Mouse (Mus musculus) brain, adult 10 weeks (tissue): ENCODE results near the gene Vmn1r2. TPM values are rescaled to one million over a fixed set of nuclear protein-coding genes. Genes with fewer than 3 reads are reported as not detected.

Source experiments
- polyA plus RNA-seq: library from polyadenylated mRNA; stranded (reverse); fragments of 350-450 nt; fragmentation: Illumina TruSeq; extraction: RNeasy Lipid Tissue Mini Kit (QIAGEN cat#74804); gene quantifications from one replicate; pipeline ENCODE4 v1.2.3, GENCODE M21; 2015; ENCODE audit warnings: low read depth, low replicate concordance

Vmn1r2 gene
- polyA plus RNA-seq = not detected

DNA sequence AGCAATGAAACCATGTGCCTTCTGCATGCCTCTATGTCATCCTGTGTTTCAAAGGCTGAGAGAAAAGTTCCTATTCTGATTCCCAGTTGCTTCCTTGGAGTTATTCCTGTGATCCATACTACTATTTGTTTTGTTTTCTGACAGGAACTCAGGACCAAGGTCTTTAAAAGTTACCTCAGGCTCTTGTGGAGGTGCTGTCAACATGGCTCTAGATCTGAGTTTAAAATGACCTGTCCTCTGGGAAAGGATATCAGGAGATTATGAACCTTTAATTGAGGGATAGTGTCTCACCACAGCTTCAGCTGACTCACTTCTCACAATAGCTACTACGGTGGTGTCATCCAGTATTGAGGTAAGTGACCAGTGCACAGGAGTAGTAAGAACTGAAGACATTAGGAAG is at the start of gene Vmn1r2:
Gene Vmn1r2 (plus strand): TSS at position 301 of the 400 bp plus-strand sequence.

GRCm38 (mm10) chr4:3185258-3185657 is 18.1 kb downstream of the Vmn1r2 start, which contains the start of gene Vmn1r3:
Vmn1r3 (minus strand) TSS chr4:3185358.

Other genes starting within 250 kb of the Vmn1r2 start
- not detected for gene Vmn1r3, start 18.0 kb downstream of the Vmn1r2 start, polyA plus RNA-seq